Mouse (Mus musculus) C3H10T1/2 (cell line): ENCODE data around the gene Olfr1375. TPM values are rescaled to one million over a fixed set of nuclear protein-coding genes. Genes with fewer than 3 reads are reported as not detected.

ENCODE experiments used
- polyA plus RNA-seq, 2 experiments: library from polyadenylated mRNA; unstranded; fragments of >200 nt; fragmentation: generic; extraction: Trizol; gene quantifications; one replicate each; pipeline ENCODE4 v1.2.1; 2012; ENCODE audit warnings: missing spikeins in 2 of 2

Olfr1375 gene
- polyA plus RNA-seq, result not detected

GRCm38 (mm10) chr11:51047809-51048208 is at the start of gene Olfr1375:
TSS of gene Olfr1375 (plus strand) at chr11:51048109.

GRCm38 (mm10) chr11:51003296-51003695 is 44.6 kb upstream of the Olfr1375 start, which contains the start of gene Olfr51:
TSS of gene Olfr51 (plus strand) at chr11:51003596.

GRCm38 (mm10) chr11:51013936-51014335 is 34.0 kb upstream of the Olfr1375 start, which contains the start of gene Olfr54:
TSS of gene Olfr54 (plus strand) at chr11:51014236.

GRCm38 (mm10) chr11:51059151-51059571 is 11.3 kb downstream of the Olfr1375 start, which contains the start of gene Zfp354a:
TSS of gene Zfp354a (plus strand) at chr11:51059257.

Other genes with a start within 250 kb of the Olfr1375 start
- 1 to 10 TPM in 1 of 2 experiments, under 1 TPM in 1; 0.15 to 3.1 TPM for gene Zfp354c, start 220.4 kb upstream of the Olfr1375 start, polyA plus RNA-seq
- gene Zfp879, start 206.6 kb upstream of the Olfr1375 start, polyA plus RNA-seq, result under 1 TPM in 1 of 2 experiments, not detected in 1; 0.01 TPM
- gene Grm6, start 197.4 kb upstream of the Olfr1375 start, polyA plus RNA-seq, result not detected
- gene Zfp454, start 160.5 kb upstream of the Olfr1375 start, polyA plus RNA-seq, result under 1 TPM in 1 of 2 experiments, not detected in 1; 0.04 TPM
- under 1 TPM; 0.22 to 0.54 TPM for gene Zfp2, start 131.9 kb upstream of the Olfr1375 start, polyA plus RNA-seq
- under 1 TPM in 1 of 2 experiments, not detected in 1; 0.14 TPM for gene Zfp354b, start 116.5 kb upstream of the Olfr1375 start, polyA plus RNA-seq
- not detected for gene 4933414I15Rik, start 104.3 kb upstream of the Olfr1375 start, polyA plus RNA-seq
- not detected for gene Prop1, start 94.3 kb upstream of the Olfr1375 start, polyA plus RNA-seq
- gene Olfr1378, start 81.6 kb upstream of the Olfr1375 start, polyA plus RNA-seq, result not detected
- gene Olfr1377, start 66.1 kb upstream of the Olfr1375 start, polyA plus RNA-seq, result not detected
- gene Olfr51, start 44.5 kb upstream of the Olfr1375 start, polyA plus RNA-seq, result not detected
- gene Olfr54, start 33.9 kb upstream of the Olfr1375 start, polyA plus RNA-seq, result not detected
- gene Zfp354a, start 11.1 kb downstream of the Olfr1375 start, polyA plus RNA-seq, result 1 to 10 TPM in 1 of 2 experiments, under 1 TPM in 1; 0.08 to 1.4 TPM
- not detected for gene Gm12569, start 172.4 kb downstream of the Olfr1375 start, polyA plus RNA-seq
- 10 to 100 TPM in 1 of 2 experiments, under 1 TPM in 1; 0.88 to 14.8 TPM for gene Clk4, start 213.6 kb downstream of the Olfr1375 start, polyA plus RNA-seq
- gene BC049762, start 214.9 kb downstream of the Olfr1375 start, polyA plus RNA-seq, result under 1 TPM; 0.19 to 0.26 TPM
- gene Col23a1, start 241.8 kb downstream of the Olfr1375 start, polyA plus RNA-seq, result 1 to 10 TPM in 1 of 2 experiments, under 1 TPM in 1; 0.02 to 4.1 TPM